Comparison of ENCODE assay signal across 9 mouse cellular contexts in genomic region chr13:55483593-55483992, GRCm38 (mm10). TPM values are rescaled to one million over a fixed set of nuclear protein-coding genes. Genes with fewer than 3 reads are reported as not detected.
A peak's percentile ranks its signal among the peaks of the same experiment; 100 is the strongest.
DNase-seq lines count a peak whose midpoint lies in the region; ATAC-seq and TF ChIP-seq lines count a peak whose summit lies in the region.
"Had no signal": no experiment of that assay in that cellular context is flagged by ENCODE, and none has a peak within 500 bp of the region (broad histone marks: within the 10 kb centered on the region; RNA-seq: fewer than 3 reads in every experiment).

No protein-coding gene starts in this region.

- 0 out of 2 replicates have a peak overlapping the region, but pooled peaks have one; percentile 26 for H3K4me2 ChIP-seq in kidney, postnatal 0 days (ENCODE audit: low read length)
- H3K4me2 ChIP-seq in forebrain, embryonic 14.5 days (ENCODE audit: low read length): peak overlapping the region; percentile 99
- peak overlapping the region; percentile 97 for H3K4me2 ChIP-seq in midbrain, postnatal 0 days (ENCODE audit: low read depth, low read length, poor library complexity, severe bottlenecking)

- peak overlapping the region; percentile 15; the same call in 1 of the 2 replicates for H3K27ac ChIP-seq in kidney, postnatal 0 days
- H3K27ac ChIP-seq in forebrain, embryonic 14.5 days (ENCODE audit: low read depth, low read length): peak overlapping the region; percentile 100
- H3K27ac ChIP-seq in midbrain, postnatal 0 days (ENCODE audit: low read depth, low read length): peak overlapping the region; percentile 75

- ATAC-seq in kidney, postnatal 0 days (replicated peaks; ENCODE audit: low FRiP score, low read depth): no peak
- peak; percentile 83 for ATAC-seq in forebrain, embryonic 14.5 days
- peak; percentile 79 for ATAC-seq in midbrain, postnatal 0 days (ENCODE audit: low FRiP score)
- ATAC-seq in erythroblast, adult 5-6 weeks (replicated peaks; ENCODE audit: low FRiP score, poor library complexity, severe bottlenecking): no peak

- no peak for DNase-seq in kidney, postnatal 0 days (ENCODE audit: low spot score)
- no peak for DNase-seq in kidney, postnatal 36 days
- peak; percentile 98 for DNase-seq in forebrain, embryonic 14.5 days (ENCODE audit: low spot score)
- peak; percentile 96 for DNase-seq in layer of hippocampus, adult 9-11 months
- peak; percentile 95 for DNase-seq in midbrain, postnatal 0 days (ENCODE audit: low spot score)
- DNase-seq in spleen, postnatal 4 days (ENCODE audit: low spot score in 2 of 2): no peak
- DNase-seq in c-Kit-positive CD71-positive TER-119-positive erythroid progenitor cells, embryonic 14.5 days (ENCODE audit: low spot score): no peak

- no peak overlapping the region for H3K4me3 ChIP-seq in kidney, postnatal 0 days (replicated peaks; ENCODE audit: low read depth, low read length)
- H3K4me3 ChIP-seq in forebrain, embryonic 14.5 days (ENCODE audit: low read depth, low read length): peak overlapping the region; percentile 99
- peak overlapping the region; percentile 75 for H3K4me3 ChIP-seq in midbrain, postnatal 0 days (ENCODE audit: low read depth, low read length)

- peaks cover 29% of the 10 kb centered on the region; the same call in 1 of the 2 replicates for H3K4me1 ChIP-seq in kidney, postnatal 0 days (replicated peaks; ENCODE audit: insufficient read depth, low read length)
- H3K4me1 ChIP-seq in forebrain, embryonic 14.5 days (ENCODE audit: control insufficient read depth, insufficient read depth, low read length): peaks cover 37% of the 10 kb centered on the region
- H3K4me1 ChIP-seq in midbrain, postnatal 0 days (ENCODE audit: insufficient read depth, low read length): peaks cover 11% of the 10 kb centered on the region; the same call in 1 of the 2 replicates

- 31% methylated on average over 15 of the region's 15 CpGs for WGBS in kidney, postnatal 0 days
- under 1% methylated on average over 15 of the region's 15 CpGs for WGBS in forebrain, embryonic 14.5 days
- WGBS in midbrain, postnatal 0 days: 3% methylated on average over 15 of the region's 15 CpGs

- H3K9me3 ChIP-seq in kidney, postnatal 0 days (replicated peaks; ENCODE audit: low read length): no peaks in the 10 kb centered on the region
- no peaks in the 10 kb centered on the region for H3K9me3 ChIP-seq in forebrain, embryonic 14.5 days (replicated peaks; ENCODE audit: control insufficient read depth, low read length)
- no peaks in the 10 kb centered on the region for H3K9me3 ChIP-seq in midbrain, postnatal 0 days (ENCODE audit: low read length)
- H3K9me3 ChIP-seq: G1E had no signal

- H3K27me3 ChIP-seq in kidney, postnatal 0 days (ENCODE audit: insufficient read depth, low read length): no peaks in the 10 kb centered on the region
- no peaks in the 10 kb centered on the region for H3K27me3 ChIP-seq in forebrain, embryonic 14.5 days (replicated peaks; ENCODE audit: control insufficient read depth, insufficient read depth, low read length)
- H3K27me3 ChIP-seq in midbrain, postnatal 0 days (ENCODE audit: insufficient read depth, low read length): no peaks in the 10 kb centered on the region

- peaks cover 24% of the 10 kb centered on the region; the same call in 1 of the 2 replicates for H3K36me3 ChIP-seq in kidney, postnatal 0 days (ENCODE audit: insufficient read depth, low read length)
- peaks cover 56% of the 10 kb centered on the region for H3K36me3 ChIP-seq in forebrain, embryonic 14.5 days (ENCODE audit: control insufficient read depth, insufficient read depth, low read length)
- peaks cover 39% of the 10 kb centered on the region for H3K36me3 ChIP-seq in midbrain, postnatal 0 days (ENCODE audit: insufficient read depth, low read length)
- H3K36me3 ChIP-seq: G1E had no signal

- no peak for TF ChIP-seq CTCF in kidney, postnatal 0 days (IDR thresholded peaks at IDR 0.05; ENCODE audit: low read depth)
- no peak for TF ChIP-seq CTCF in midbrain, postnatal 0 days (IDR thresholded peaks at IDR 0.05)

- 0 out of 2 replicates have a peak overlapping the region, but pooled peaks have one; percentile 4 for H3K9ac ChIP-seq in kidney, postnatal 0 days (ENCODE audit: low read depth, low read length)
- peak overlapping the region; percentile 100 for H3K9ac ChIP-seq in forebrain, embryonic 14.5 days (ENCODE audit: low read length)
- peak overlapping the region; percentile 98 for H3K9ac ChIP-seq in midbrain, postnatal 0 days (replicated peaks; ENCODE audit: low read length, poor library complexity, severe bottlenecking)

RNA-seq across cellular contexts. Expression of gene Dbn1, which starts 4.3 kb away (rescaled TPM):
- 104 and 125 TPM in 2 replicates for polyA plus RNA-seq in kidney, postnatal 0 days (2015; fragmentation: Nextera tagmentation; extraction: Ambion mirVana)
- 396 and 523 TPM in 2 replicates for polyA plus RNA-seq in forebrain, embryonic 14.5 days (2014; fragmentation: Nextera tagmentation; extraction: Ambion mirVana)
- 498 and 510 TPM in 2 replicates for total RNA-seq in midbrain, postnatal 0 days (2014; rRNA removed)
- polyA plus RNA-seq in midbrain, postnatal 0 days (2015; fragmentation: Nextera tagmentation; extraction: Ambion mirVana): 482 and 484 TPM in 2 replicates
- total RNA-seq in erythroblast, adult 5-6 weeks (2015; ENCODE audit: low replicate concordance): 0.42 TPM in 1 of 2 replicates, not detected in the other
- total RNA-seq in erythroblast, adult 5-6 weeks (2017; ENCODE audit: low replicate concordance): not detected in 2 replicates

RNA-seq across cellular contexts. Expression of gene Prr7, which starts 19.5 kb away (rescaled TPM):
- polyA plus RNA-seq in kidney, postnatal 0 days (2015; fragmentation: Nextera tagmentation; extraction: Ambion mirVana): 0.63 and 0.75 TPM in 2 replicates
- polyA plus RNA-seq in forebrain, embryonic 14.5 days (2014; fragmentation: Nextera tagmentation; extraction: Ambion mirVana): 6.7 and 7.4 TPM in 2 replicates
- 101 and 131 TPM in 2 replicates for total RNA-seq in midbrain, postnatal 0 days (2014; rRNA removed)
- 6.6 and 8.1 TPM in 2 replicates for polyA plus RNA-seq in midbrain, postnatal 0 days (2015; fragmentation: Nextera tagmentation; extraction: Ambion mirVana)
- not detected in 2 replicates for total RNA-seq in erythroblast, adult 5-6 weeks (2015; ENCODE audit: low replicate concordance)
- total RNA-seq in erythroblast, adult 5-6 weeks (2017; ENCODE audit: low replicate concordance): not detected in 2 replicates

RNA-seq across cellular contexts. Expression of gene Pdlim7, which starts 29.9 kb away (rescaled TPM):
- polyA plus RNA-seq in kidney, postnatal 0 days (2015; fragmentation: Nextera tagmentation; extraction: Ambion mirVana): 112 and 124 TPM in 2 replicates
- 124 and 127 TPM in 2 replicates for polyA plus RNA-seq in forebrain, embryonic 14.5 days (2014; fragmentation: Nextera tagmentation; extraction: Ambion mirVana)
- total RNA-seq in midbrain, postnatal 0 days (2014; rRNA removed): 32.3 and 41.3 TPM in 2 replicates
- polyA plus RNA-seq in midbrain, postnatal 0 days (2015; fragmentation: Nextera tagmentation; extraction: Ambion mirVana): 153 and 171 TPM in 2 replicates
- total RNA-seq in erythroblast, adult 5-6 weeks (2015; ENCODE audit: low replicate concordance): 1.7 and 1.9 TPM in 2 replicates
- total RNA-seq in erythroblast, adult 5-6 weeks (2017; ENCODE audit: low replicate concordance): 2.4 and 2.9 TPM in 2 replicates

RNA-seq across cellular contexts. Expression of gene Grk6, which starts 38.7 kb away (rescaled TPM):
- polyA plus RNA-seq in kidney, postnatal 0 days (2015; fragmentation: Nextera tagmentation; extraction: Ambion mirVana): 29.5 and 29.8 TPM in 2 replicates
- 25.0 and 28.9 TPM in 2 replicates for polyA plus RNA-seq in forebrain, embryonic 14.5 days (2014; fragmentation: Nextera tagmentation; extraction: Ambion mirVana)
- 70.4 and 71.9 TPM in 2 replicates for total RNA-seq in midbrain, postnatal 0 days (2014; rRNA removed)
- 35.5 and 35.8 TPM in 2 replicates for polyA plus RNA-seq in midbrain, postnatal 0 days (2015; fragmentation: Nextera tagmentation; extraction: Ambion mirVana)
- total RNA-seq in erythroblast, adult 5-6 weeks (2015; ENCODE audit: low replicate concordance): 24.2 and 25.2 TPM in 2 replicates
- total RNA-seq in erythroblast, adult 5-6 weeks (2017; ENCODE audit: low replicate concordance): 33.4 and 38.2 TPM in 2 replicates

RNA-seq across cellular contexts. Expression of gene Dok3, which starts 45.5 kb away (rescaled TPM):
- 1.7 and 1.8 TPM in 2 replicates for polyA plus RNA-seq in kidney, postnatal 0 days (2015; fragmentation: Nextera tagmentation; extraction: Ambion mirVana)
- polyA plus RNA-seq in forebrain, embryonic 14.5 days (2014; fragmentation: Nextera tagmentation; extraction: Ambion mirVana): 1.4 and 2.9 TPM in 2 replicates
- total RNA-seq in midbrain, postnatal 0 days (2014; rRNA removed): 3.0 and 4.5 TPM in 2 replicates
- polyA plus RNA-seq in midbrain, postnatal 0 days (2015; fragmentation: Nextera tagmentation; extraction: Ambion mirVana): 1.4 and 1.6 TPM in 2 replicates
- total RNA-seq in erythroblast, adult 5-6 weeks (2015; ENCODE audit: low replicate concordance): 11.9 and 19.2 TPM in 2 replicates
- 12.5 and 12.9 TPM in 2 replicates for total RNA-seq in erythroblast, adult 5-6 weeks (2017; ENCODE audit: low replicate concordance)

Comparison
In these comparisons a context has a peak if more than half of its experiments do, and no peak if none do; other contexts are left out.
1. ATAC-seq: peak in forebrain, embryonic 14.5 days (single experiment) and midbrain, postnatal 0 days (single experiment); none in kidney, postnatal 0 days (single experiment) and erythroblast, adult 5-6 weeks (single experiment).
2. DNase-seq: peak in forebrain, embryonic 14.5 days (single experiment), layer of hippocampus, adult 9-11 months (single experiment) and midbrain, postnatal 0 days (single experiment); none in kidney, postnatal 0 days (single experiment), kidney, postnatal 36 days (0 of 2), spleen, postnatal 4 days (0 of 2) and c-Kit-positive CD71-positive TER-119-positive erythroid progenitor cells, embryonic 14.5 days (single experiment).
3. H3K27ac ChIP-seq: peak in every context shown above with its lines; median percentile 100 in forebrain, embryonic 14.5 days; 75 in midbrain, postnatal 0 days; 15 in kidney, postnatal 0 days.
4. H3K4me2 ChIP-seq: peak in every context shown above with its lines; median percentile 99 in forebrain, embryonic 14.5 days; 97 in midbrain, postnatal 0 days; 26 in kidney, postnatal 0 days.
5. H3K9ac ChIP-seq: peak in every context shown above with its lines; median percentile 100 in forebrain, embryonic 14.5 days; 98 in midbrain, postnatal 0 days; 4 in kidney, postnatal 0 days.